Mouse (Mus musculus) kidney, postnatal 36 days (tissue): Measurements from ENCODE around the gene Fyco1.
A peak's percentile ranks its signal among the peaks of the same experiment; 100 is the strongest.

ENCODE experiments used
- DNase-seq, 2 experiments: peaks; one replicate each; pipeline ENCODE4 v3.0.0; 2021 to 2022; ENCODE audit warnings: mixed read lengths in 2 of 2

The Fyco1 gene

GRCm38 (mm10) chr9:123851713-123852448, at the start of gene Fyco1:
Gene Fyco1 (minus strand): TSS chr9:123851899.
- peak; percentile 93 to 99 for DNase-seq

- no peak for DNase-seq
Observed at GRCm38 (mm10) chr9:123872049-123872448, 20.4 kb upstream of the Fyco1 start.

GRCm38 (mm10) chr9:123869167-123869784, 17.6 kb upstream of the Fyco1 start:
- no peak for DNase-seq

GRCm38 (mm10) chr9:123863641-123864040, 11.9 kb upstream of the Fyco1 start:
- no peak for DNase-seq

DNA sequence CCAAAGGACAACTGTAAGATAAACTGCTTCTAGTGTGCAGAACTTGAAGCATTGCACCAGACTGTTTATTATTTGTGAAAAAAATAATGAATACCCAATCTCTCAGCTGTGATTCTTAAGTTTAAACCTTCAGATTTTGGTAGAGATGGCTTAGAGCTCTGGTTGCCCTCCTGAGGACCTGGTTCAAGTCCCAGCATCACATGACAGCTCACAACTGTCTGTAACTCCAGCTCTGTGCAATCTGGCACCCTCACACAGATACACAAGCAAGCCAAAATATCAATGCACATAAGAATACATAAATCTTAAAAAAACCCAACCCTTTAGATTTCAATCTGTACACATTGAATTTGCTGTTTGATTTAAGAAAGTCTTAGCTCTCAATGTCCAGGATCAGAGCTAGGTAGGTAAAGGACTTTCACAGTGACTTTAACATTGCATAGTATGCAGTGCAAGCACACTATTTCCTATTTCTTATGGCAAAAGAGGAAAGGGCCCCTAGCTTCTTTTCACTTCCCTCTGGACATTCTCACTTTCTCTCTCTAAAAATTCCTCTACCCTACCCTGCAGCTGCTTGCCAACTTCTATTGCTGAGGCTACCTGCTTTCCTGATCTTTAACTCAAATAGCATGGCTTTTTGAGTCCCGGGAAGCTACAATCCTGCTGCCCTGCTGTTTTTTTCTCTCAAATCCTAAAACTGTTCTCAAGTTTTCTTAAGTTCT, 11.4 kb upstream of the Fyco1 start:
- no peak for DNase-seq

DNA sequence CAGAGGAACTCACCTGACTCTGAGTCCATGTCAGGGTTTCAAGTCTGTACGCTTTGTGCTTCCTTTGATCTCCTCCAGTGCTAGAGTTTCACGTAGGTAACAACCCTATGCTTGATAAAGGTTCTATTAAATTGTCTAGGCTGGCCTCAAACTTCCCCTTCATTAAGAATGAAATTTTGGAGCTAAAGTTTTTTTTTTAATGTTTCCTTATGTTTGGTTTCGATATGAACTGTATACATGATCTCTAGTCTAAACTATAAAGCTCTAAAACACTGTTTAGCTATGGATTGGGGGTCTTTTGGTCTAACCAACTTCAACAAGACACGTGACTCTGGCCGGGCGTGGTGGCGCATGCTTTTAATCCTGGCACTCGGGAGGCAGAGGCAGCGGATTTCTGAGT, 10.2 kb upstream of the Fyco1 start, which contains the start of gene Xcr1:
Gene Xcr1 (minus strand): TSS at position 101 of the 400 bp plus-strand sequence.
- no peak for DNase-seq

GRCm38 (mm10) chr9:123856836-123857235, 5.1 kb upstream of the Fyco1 start:
- DNase-seq, result no peak

- DNase-seq, result peak in 1 of 2 experiments; percentile 18
Observed at GRCm38 (mm10) chr9:123852449-123853390, 1.0 kb upstream of the Fyco1 start.

GRCm38 (mm10) chr9:123851062-123851712, 512 bp downstream of the Fyco1 start:
- peak; percentile 68 to 80 for DNase-seq

- DNase-seq, result peak; percentile 7 to 20
Observed at GRCm38 (mm10) chr9:123850705-123851061, 1.0 kb downstream of the Fyco1 start.

DNA sequence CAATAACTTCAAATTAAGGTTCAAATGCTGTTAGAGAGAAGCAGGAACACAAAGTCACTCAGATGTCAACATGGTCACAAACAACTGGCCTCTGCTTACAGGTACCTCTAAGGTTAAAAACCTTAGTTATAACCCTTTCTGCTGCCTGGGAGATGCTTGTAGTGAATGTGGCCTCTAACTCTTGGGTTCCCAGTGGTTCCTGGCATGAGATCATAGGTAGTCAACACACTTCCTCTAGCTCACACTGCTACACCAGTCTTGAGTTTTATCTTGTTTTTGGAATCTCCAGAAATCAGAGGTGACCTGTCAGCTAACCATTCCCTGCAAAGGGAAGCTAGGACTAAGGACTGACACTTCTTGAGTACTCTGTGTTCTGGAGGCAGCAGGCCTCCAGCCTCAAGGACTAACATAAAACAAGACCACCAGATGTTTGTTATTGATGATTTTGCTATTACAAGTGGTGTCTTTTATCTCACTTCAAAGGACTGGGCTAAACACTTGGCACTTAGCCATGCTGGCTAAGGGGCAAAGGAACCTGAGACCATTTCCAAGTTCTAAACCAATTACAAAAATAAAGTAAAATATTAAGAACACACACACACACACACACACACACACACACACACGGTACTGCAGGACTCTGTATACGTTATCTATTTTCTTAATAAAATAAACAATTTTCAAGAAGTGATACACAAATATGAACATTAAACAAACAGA, 1.6 kb downstream of the Fyco1 start:
- peak; percentile 2 to 32 for DNase-seq

DNA sequence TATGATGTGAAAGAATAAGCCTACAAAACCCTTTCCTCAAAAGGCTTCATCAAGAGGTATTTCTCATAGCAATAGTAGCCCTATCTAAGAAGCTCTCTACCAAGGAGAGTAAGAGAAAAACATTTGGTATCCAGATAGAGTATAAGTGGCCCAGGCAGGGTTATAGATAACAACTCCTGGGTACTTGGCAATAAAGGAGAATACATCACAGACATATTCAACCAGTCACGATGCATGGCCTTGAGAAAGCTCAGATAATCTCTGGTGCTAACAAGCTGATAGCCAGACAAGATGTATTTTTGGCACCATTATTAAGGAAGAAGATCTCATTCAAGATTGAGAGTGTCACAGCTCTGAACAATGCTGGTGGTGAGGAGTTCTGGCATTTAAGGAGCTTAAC, 5.2 kb downstream of the Fyco1 start:
- DNase-seq, result no peak

GRCm38 (mm10) chr9:123845120-123845519, 6.6 kb downstream of the Fyco1 start:
- DNase-seq, result peak; percentile 1 to 3

DNA sequence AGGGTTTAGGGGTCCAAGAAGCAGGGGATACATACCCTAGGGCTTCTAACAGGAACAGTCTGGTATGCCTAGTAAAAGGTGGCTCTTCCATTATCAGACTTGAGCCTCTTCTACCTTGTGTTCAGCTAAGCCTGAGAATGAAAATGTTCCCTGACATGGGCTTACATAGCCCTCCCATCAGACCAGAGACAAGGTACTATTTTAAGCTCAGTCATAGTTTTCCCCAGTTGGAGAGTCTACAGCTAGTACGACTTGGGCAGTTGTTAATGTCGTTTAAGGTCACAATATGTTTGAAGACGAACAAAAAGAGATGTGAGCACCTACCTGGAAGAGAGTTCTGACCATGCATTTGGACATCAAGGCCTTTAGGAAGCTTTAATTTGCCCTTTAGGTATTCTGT, 7.2 kb downstream of the Fyco1 start:
- DNase-seq, result no peak

DNA sequence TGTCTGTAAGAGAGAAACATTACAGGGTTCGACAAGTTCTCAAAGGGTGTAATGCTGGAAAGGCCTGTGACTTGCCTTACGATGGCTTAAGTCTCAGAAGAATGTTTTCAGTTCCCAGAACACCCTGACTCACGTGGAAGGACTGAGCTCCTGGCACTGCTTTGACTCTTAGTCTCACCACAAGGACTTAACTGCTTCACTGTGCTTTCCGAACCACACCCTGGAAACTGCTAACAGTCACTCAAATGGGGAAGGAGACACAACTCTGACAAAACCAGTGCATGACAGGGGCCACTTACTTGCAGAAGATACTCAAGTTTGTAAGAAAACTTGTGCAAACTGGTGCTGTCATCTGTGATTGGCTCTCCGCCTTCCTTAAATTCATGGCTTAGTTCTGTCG, 11.5 kb downstream of the Fyco1 start:
- DNase-seq, result no peak

GRCm38 (mm10) chr9:123835851-123836250, 15.8 kb downstream of the Fyco1 start:
- no peak for DNase-seq

DNA sequence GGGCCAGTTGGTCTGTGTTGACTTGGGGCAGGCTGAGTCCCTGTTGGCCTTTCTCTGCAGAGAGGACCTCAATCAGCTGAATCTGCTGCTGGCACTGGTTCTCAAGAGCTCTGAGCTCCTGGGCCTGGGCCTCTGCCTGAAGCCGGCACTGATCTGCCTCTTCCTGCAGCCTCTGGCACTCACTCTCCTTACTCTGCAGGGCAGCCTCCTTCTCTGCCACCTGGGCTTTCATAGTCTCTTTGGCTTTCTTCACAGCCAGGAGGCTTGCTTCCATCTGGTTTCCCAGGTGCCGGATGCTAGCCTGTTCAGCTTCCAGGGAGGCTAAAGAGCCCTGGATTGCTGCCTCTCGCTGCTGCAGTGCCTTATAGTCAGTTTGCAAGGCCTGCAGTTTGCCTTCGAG, 22.8 kb downstream of the Fyco1 start:
- no peak for DNase-seq

GRCm38 (mm10) chr9:123826631-123827030, 25.1 kb downstream of the Fyco1 start:
- DNase-seq, result no peak

DNA sequence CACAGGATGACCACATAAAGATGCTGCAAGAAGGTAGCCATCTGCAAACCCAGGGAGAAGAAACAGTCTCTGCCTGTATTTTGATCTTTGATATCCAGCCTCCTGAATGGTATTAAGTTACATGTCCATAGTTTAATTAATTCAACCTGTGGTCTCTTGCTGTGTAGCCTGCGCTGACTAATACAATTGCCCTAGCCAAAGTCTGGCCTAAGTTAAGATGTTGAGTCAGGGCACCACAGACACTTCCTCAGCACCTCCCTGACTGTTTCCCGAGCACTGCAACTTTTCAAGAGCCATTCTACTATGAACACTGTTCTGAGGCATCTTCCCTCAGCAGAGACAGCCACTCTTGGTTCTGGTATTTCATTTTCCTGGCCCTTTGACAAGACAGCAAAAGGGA, 33.1 kb downstream of the Fyco1 start:
- no peak for DNase-seq

- no peak for DNase-seq
Observed at GRCm38 (mm10) chr9:123815996-123816395, 35.7 kb downstream of the Fyco1 start.

- no peak for DNase-seq
Observed at GRCm38 (mm10) chr9:123815444-123815843, 36.3 kb downstream of the Fyco1 start.
